Mouse (Mus musculus) neutrophil, adult 5-6 weeks (primary cell): Measurements from ENCODE around the gene Adamts5. TPM values are rescaled to one million over a fixed set of nuclear protein-coding genes. Genes with fewer than 3 reads are reported as not detected.

Experiments used
- ATAC-seq: fragments of 151-379, 151-347 bp; 2 replicates; pipeline ENCODE4 v1.8.0; 2017; ENCODE audit warnings: mild to moderate bottlenecking, moderate TSS enrichment; ENCODE audit not compliant: insufficient number of reproducible peaks, poor library complexity, low FRiP score, severe bottlenecking; ENCODE audit errors: extremely low read depth
- total RNA-seq: library from RNA; stranded (forward); fragments of 200-1000 nt; gene quantifications from 2 replicates; pipeline ENCODE4 v1.2.3, GENCODE M21; 2017

The Adamts5 gene
- total RNA-seq: under 0.01 and 0.12 TPM in 2 replicates

- 0 out of 2 replicates have a peak, but pooled peaks have one; percentile 13 for ATAC-seq
Observed at GRCm38 (mm10) chr16:85901581-85901910, at the start of gene Adamts5. Gene Adamts5, minus strand, starts transcription at chr16:85901828.

GRCm38 (mm10) chr16:85950356-85950755 is 48.7 kb upstream of the Adamts5 start:
- no peak for ATAC-seq

GRCm38 (mm10) chr16:85926004-85926403 is 24.4 kb upstream of the Adamts5 start:
- no peak for ATAC-seq

GRCm38 (mm10) chr16:85922454-85922853 is 20.8 kb upstream of the Adamts5 start:
- ATAC-seq: no peak

GRCm38 (mm10) chr16:85920122-85920521 is 18.5 kb upstream of the Adamts5 start:
- ATAC-seq: no peak

- no peak for ATAC-seq
Observed at GRCm38 (mm10) chr16:85900702-85901580, 687 bp downstream of the Adamts5 start.

GRCm38 (mm10) chr16:85899790-85900587 is 1.6 kb downstream of the Adamts5 start:
- no peak for ATAC-seq

GRCm38 (mm10) chr16:85899301-85899721 is 2.3 kb downstream of the Adamts5 start:
- no peak for ATAC-seq

GRCm38 (mm10) chr16:85898816-85899215 is 2.8 kb downstream of the Adamts5 start:
- ATAC-seq: no peak

GRCm38 (mm10) chr16:85898391-85898790 is 3.2 kb downstream of the Adamts5 start:
- no peak for ATAC-seq

- ATAC-seq: no peak
Observed at GRCm38 (mm10) chr16:85897854-85898253, 3.8 kb downstream of the Adamts5 start.

GRCm38 (mm10) chr16:85895948-85896347 is 5.7 kb downstream of the Adamts5 start:
- no peak for ATAC-seq

- ATAC-seq: no peak
Observed at GRCm38 (mm10) chr16:85889778-85890177, 11.8 kb downstream of the Adamts5 start.

GRCm38 (mm10) chr16:85887289-85888051 is 14.2 kb downstream of the Adamts5 start:
- ATAC-seq: no peak

GRCm38 (mm10) chr16:85879075-85879474 is 22.6 kb downstream of the Adamts5 start:
- no peak for ATAC-seq

- no peak for ATAC-seq
Observed at GRCm38 (mm10) chr16:85874141-85874540, 27.5 kb downstream of the Adamts5 start.

- ATAC-seq: no peak
Observed at GRCm38 (mm10) chr16:85871971-85872370, 29.7 kb downstream of the Adamts5 start.

GRCm38 (mm10) chr16:85871248-85871647 is 30.4 kb downstream of the Adamts5 start:
- ATAC-seq: no peak

- ATAC-seq: no peak
Observed at GRCm38 (mm10) chr16:85864691-85865389, 36.8 kb downstream of the Adamts5 start.
